Mouse (Mus musculus) gastrocnemius, adult 2 months (tissue): ENCODE measurements around the gene Zfp990. TPM values are rescaled to one million over a fixed set of nuclear protein-coding genes. Genes with fewer than 3 reads are reported as not detected.
"Not testable (repeated sequence)": the region's sequence is repeated elsewhere in the genome, so short reads cannot be mapped to it uniquely, and the experiment has no call there.

Experiments used
- DNase-seq: peaks from one replicate; pipeline ENCODE4 v3.0.0; 2022
- H3K27ac ChIP-seq: fragments of 200-600 bp; 2 replicates; pipeline ENCODE4 v1.8.1; 2022; ENCODE audit warnings: mild to moderate bottlenecking
- H3K4me3 ChIP-seq: fragments of 200-600 bp; 2 replicates; pipeline ENCODE4 v1.8.1; 2022; ENCODE audit warnings: mild to moderate bottlenecking, moderate library complexity
- CTCF ChIP-seq: fragments of 200-600 bp; IDR thresholded peaks from 2 replicates; pipeline ENCODE4 v1.8.1; 2022; ENCODE audit warnings: antibody characterized with exemption, mild to moderate bottlenecking, moderate library complexity
- intact Hi-C: fragments of 180-260 bp; cut with DNase I; formaldehyde crosslinking; loops from one replicate; pipeline ENCODE4 v1.15.1; 2025
- total RNA-seq, 2 experiments: library from RNA; stranded (reverse); gene quantifications; 2 replicates each; pipeline ENCODE4 v1.2.3; 2021

Zfp990 gene
- total RNA-seq, 2 experiments from 2014 or later = 0.08 TPM; not detected in 1

GRCm38 (mm10) chr4:145556680-145557079, 46.1 kb downstream of the Zfp990 start:
- Histone ChIP-seq H3K4me3 (no peak overlapping the region), H3K27ac (no peak overlapping the region)
- intact Hi-C loops = loop anchor here (5.0 to 10.0 kb wide), 2 partner anchors 1371 to 1878 kb away; no protein-coding TSS in a partner anchor
- no peak for TF ChIP-seq CTCF
- no peak for DNase-seq

- Histone ChIP-seq H3K27ac (no peak overlapping the region), H3K4me3 (no peak overlapping the region)
- TF ChIP-seq CTCF = no peak
- no peak for DNase-seq
- intact Hi-C loops = loop anchor here (5.0 to 10.0 kb wide), 2 partner anchors 1368 to 1875 kb away; no protein-coding TSS in a partner anchor
These were observed 49.0 kb downstream of the Zfp990 start for GRCm38 (mm10) chr4:145559505-145560099.

- intact Hi-C loops = no loop called here
- H3K27ac ChIP-seq = no peak overlapping the region
- H3K4me3 ChIP-seq = no peak overlapping the region
- DNase-seq = no peak
- TF ChIP-seq CTCF = no peak
These were observed 53.7 kb downstream of the Zfp990 start for GRCm38 (mm10) chr4:145564111-145564821.

- DNase-seq, H3K27ac ChIP-seq, H3K4me3 ChIP-seq: not testable (repeated sequence)
- intact Hi-C loops = loop anchor here (10.0 kb wide), 1 partner anchor 136 kb away; no protein-coding TSS in a partner anchor
These were observed 59.9 kb downstream of the Zfp990 start for GRCm38 (mm10) chr4:145570461-145570860.

DNA sequence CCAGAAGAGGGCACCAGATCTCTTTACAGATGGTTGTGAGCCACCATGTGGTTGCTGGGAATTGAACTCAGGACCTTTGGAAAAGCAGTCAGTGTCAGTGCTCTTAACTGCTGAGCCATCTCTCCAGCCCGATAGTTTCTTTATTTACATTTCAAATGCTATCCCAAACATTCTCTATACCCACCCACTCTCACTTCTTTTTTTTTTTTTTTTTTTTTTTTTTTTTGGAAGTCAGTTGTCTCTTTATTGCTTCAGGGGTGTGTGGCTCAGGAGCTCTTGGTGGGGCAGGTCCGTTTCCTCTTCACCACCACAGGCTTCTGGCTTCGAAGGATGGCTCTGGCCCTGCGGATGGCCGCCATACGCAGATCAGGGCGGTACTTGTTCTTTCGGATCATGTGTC, 66.1 kb downstream of the Zfp990 start:
- DNase-seq, H3K27ac ChIP-seq, H3K4me3 ChIP-seq: not testable (repeated sequence)
- intact Hi-C loops = loop anchor here (10.0 kb wide), 1 partner anchor 142 kb away; no protein-coding TSS in a partner anchor

GRCm38 (mm10) chr4:145580333-145580732, 69.8 kb downstream of the Zfp990 start:
- intact Hi-C loops, H3K4me3 ChIP-seq, H3K27ac ChIP-seq, DNase-seq: not testable (repeated sequence)

- H3K4me3 ChIP-seq = peak within 1 kb of the TSS; percentile 58
- DNase-seq, H3K27ac ChIP-seq, intact Hi-C loops: not testable (repeated sequence)
These were observed 74.5 kb downstream of the Zfp990 start, which contains the start of gene Gm13212 for GRCm38 (mm10) chr4:145585078-145585477. Gm13212 (plus strand) TSS chr4:145585166.

GRCm38 (mm10) chr4:145586046-145586445, 75.5 kb downstream of the Zfp990 start:
- H3K27ac ChIP-seq, DNase-seq, intact Hi-C loops, H3K4me3 ChIP-seq: not testable (repeated sequence)

Other genes starting within 250 kb of the Zfp990 start
- gene Tnfrsf8, start 195.6 kb upstream of the Zfp990 start, total RNA-seq = under 1 TPM in 1 of 2 experiments, not detected in 1; 0.10 TPM
- under 1 TPM; 0.10 to 0.31 TPM for gene Gm13212, start 74.4 kb downstream of the Zfp990 start, total RNA-seq
- not detected for gene Zfp980, start 159.9 kb downstream of the Zfp990 start, total RNA-seq